Mouse (Mus musculus) gastrocnemius, postnatal 4 days (tissue): ENCODE measurements around the gene Cenpu. TPM values are rescaled to one million over a fixed set of nuclear protein-coding genes. Genes with fewer than 3 reads are reported as not detected.
"Not testable (repeated sequence)": the region's sequence is repeated elsewhere in the genome, so short reads cannot be mapped to it uniquely, and the experiment has no call there.

ENCODE experiments used
- DNase-seq, 2 experiments: peaks; one replicate each; pipeline ENCODE4 v3.0.0; 2021 to 2022; ENCODE audit warnings: low spot score in 2 of 2, mixed read lengths in 2 of 2
- total RNA-seq, 2 experiments: library from RNA; stranded (reverse); gene quantifications; 2 replicates each; pipeline ENCODE4 v1.2.3; 2021

The Cenpu gene
- total RNA-seq, 2 experiments from 2014 or later, result 4.4 to 4.8 TPM

DNA sequence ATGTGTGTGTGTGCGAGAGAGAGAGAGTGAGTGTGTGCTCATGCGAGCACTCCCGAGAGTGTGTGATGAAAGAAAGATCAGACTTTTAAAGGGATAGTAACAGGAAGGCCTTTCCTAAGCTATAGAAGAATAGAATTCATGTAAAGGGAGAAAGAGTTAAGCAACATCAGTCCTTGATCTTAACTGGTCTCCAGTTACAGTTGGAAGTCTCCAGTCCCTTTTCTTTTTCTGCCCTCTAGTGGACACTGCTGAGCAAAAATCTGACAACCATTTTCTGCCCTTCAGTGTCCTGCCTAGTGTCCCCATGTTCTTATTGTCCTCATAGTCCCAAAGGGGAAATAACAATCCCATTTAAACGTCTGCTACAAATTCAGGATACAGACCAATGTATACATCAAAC is 4.6 kb upstream of the Cenpu start:
- peak in 1 of 2 experiments; percentile 35 for DNase-seq

DNA sequence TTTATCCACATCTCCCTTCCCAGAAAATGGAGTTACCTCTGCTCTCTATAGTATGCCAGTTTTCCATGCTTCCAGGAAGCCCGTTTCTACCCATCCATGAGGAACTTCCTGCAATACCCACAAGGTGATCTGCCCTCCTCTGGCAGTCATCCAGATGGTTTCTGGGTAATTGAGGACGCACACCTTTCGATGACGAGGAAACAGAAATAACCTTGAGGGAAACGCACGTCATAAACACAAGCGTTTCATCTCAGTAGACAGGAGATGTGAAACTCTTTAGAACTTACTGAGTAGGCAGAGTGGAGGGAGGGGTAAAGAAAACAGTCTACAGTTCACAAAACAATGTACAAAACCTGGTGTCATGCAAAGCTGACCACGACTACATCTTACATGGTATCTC is 1.8 kb upstream of the Cenpu start:
- DNase-seq, result no peak

- DNase-seq, result no peak
These were observed 799 bp upstream of the Cenpu start for GRCm38 (mm10) chr8:46551029-46551428.

- no peak for DNase-seq
These were observed 575 bp downstream of the Cenpu start for GRCm38 (mm10) chr8:46552441-46552765.

GRCm38 (mm10) chr8:46559428-46559827 is 7.6 kb downstream of the Cenpu start:
- DNase-seq, result peak in 1 of 2 experiments; percentile 41

DNA sequence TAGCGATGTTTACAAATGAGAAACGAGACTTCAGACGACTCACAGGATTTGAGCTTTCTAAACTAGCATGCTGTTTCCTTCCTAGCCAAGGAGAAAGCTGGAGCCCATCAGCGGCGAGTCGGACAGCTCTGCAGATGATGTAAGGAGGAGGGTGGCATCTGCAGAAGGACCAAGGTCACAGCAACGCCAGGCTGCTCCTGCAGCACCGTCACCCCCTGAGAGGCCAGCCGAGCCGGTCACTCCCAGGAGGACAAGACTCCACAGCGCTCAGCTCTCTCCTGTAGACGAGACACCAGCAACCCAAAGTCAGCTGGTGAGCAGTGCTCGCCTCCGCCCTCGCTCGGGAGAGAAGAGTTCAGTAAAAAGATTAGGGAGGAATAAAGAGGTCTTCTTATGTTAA is 10.5 kb downstream of the Cenpu start:
- DNase-seq, result no peak

DNA sequence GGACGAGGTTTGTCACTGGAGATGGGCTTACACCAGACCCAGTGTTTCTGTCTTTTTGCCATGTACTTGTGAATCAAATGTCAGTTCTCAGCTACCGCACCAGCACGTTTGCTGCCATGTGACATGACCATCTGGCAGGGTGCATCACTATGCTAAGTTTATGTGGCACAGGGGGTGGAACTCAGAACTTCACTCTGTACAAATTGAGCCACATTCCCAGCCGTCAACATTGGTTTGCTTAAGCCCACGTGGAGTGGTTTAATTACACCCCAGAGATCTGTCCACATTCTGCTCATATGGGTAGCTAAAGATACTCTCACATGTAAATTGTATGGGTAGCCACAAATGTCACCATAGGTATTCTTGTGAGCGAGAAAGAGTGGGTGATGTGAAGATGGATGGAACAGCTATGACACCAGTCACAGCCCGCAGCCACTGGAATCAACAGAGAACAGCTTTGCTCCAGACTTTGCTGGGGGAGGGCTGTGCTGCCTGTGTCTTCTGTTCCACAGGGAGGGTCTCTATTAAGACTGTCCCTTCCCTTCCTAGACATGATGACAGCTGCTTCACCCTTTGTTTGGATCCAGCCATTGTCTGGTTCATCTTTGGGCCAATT is 15.2 kb downstream of the Cenpu start:
- no peak for DNase-seq

DNA sequence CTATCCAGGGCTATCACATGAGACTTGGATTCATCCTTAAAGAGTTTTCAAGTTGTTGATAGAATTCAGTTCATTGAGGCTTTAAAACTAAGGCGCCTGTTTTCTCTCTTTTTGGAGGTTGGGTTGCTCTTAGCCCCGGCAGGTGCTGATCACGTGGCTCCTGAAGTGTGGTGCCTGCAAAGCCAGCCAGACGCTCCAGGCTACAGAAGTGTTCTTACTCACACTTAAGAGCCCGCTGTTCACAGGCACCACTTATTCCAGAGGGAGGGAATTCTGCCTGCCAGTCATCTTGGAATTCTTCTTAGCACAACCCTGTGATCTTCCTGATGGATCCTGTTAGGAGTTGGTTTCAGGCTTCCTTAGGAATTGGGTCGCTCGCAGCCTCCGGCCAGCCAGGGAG is 16.1 kb downstream of the Cenpu start:
- DNase-seq, result no peak

- DNase-seq, result no peak
These were observed 17.1 kb downstream of the Cenpu start for GRCm38 (mm10) chr8:46568942-46569341.

DNA sequence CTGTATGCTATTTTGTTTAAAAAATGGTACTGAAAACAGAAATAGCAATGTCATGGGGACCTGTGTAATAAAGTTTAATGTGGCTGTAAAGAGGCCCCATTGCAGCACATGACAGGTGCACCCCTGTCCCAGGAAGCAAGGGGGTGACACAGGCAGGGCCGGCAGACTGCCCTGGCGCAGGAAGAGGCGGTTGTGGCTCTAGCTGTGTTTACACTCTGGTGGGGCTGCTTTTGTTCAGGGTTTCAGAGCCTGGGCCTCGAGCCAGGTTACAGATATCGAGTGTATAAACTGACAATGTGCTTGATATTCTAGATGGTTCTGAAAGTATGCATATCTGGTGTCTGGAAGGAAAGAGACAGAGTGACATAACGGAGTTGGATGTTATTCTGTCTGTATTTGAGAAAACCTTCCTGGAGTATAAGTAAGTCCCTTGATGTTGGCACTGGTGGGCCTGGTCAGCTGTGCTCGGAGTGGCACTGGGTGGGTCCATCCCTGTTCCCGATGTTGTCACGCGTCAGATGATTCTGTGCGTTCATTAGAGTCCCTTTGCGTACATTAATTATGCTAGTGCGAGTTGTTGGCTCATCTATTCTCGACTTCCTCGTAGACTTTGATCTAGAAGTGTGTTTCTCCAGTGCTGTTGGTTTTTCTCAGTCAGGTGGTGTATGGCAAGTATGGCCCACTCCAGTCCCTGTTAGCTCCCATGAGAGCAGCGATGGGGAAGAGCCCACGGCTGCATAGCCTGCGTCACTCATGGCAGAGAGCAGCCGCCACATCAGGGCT is 18.0 kb downstream of the Cenpu start:
- no peak for DNase-seq

DNA sequence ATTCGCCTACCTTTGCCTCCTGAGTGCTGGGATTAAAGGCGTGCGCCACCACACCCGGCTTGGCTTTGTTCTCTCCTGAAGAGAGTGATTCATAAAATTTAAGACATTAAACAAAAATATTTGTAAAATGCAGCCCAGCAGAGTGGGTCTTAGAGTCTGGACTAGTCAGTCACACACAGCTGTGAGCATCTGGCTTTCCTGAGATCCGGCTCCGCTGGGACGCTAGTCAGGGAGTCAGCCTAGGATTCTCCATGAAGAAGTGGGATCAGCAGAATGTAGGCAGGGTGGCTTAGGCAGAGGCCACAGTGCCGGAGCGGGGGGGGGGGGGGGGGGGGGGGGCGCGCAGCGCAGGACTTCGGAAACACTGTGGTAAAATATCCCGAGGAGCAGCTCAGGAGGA is 18.8 kb downstream of the Cenpu start:
- DNase-seq, result no peak

- DNase-seq, result no peak
These were observed 21.6 kb downstream of the Cenpu start for GRCm38 (mm10) chr8:46573446-46573845.

DNA sequence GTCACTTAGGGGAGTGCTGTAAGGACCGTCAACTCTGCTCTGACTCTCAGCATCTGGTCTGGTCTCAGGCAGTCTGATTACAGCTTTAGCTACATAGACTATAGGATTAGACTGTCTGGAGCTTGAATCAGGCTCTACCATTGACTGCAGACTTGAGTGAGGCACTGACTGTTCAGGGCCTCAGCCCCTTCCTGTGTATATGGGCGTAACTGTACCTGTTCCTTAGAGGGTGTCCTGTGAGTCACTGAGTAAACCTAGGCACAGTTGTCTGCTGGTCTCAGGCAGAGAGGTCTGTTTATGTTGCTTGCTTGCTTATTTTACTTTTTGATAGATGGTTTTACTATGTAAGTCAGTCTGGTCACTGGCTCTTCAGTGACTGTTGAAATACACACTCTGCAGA is 22.1 kb downstream of the Cenpu start:
- no peak for DNase-seq

GRCm38 (mm10) chr8:46578794-46579193 is 27.0 kb downstream of the Cenpu start:
- no peak for DNase-seq

DNA sequence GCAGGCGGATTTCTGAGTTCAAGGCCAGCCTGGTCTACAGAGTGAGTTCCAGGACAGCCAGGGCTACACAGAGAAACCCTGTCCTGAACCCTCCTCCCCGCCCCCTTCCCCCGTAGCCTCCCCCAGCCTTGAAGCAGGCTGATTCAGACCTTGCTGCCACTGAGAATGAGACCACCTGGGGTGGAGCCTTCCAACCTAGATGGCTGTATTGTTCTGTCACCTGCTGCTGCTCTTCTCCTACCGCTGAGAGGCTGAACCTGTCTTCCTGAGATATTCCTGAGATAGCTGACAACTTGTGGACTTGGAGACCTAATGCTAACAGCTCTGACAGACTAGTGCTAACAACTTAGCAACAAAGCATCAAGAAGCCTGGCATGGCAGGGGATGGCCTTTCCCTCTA is 32.5 kb downstream of the Cenpu start:
- not testable (repeated sequence) for DNase-seq

DNA sequence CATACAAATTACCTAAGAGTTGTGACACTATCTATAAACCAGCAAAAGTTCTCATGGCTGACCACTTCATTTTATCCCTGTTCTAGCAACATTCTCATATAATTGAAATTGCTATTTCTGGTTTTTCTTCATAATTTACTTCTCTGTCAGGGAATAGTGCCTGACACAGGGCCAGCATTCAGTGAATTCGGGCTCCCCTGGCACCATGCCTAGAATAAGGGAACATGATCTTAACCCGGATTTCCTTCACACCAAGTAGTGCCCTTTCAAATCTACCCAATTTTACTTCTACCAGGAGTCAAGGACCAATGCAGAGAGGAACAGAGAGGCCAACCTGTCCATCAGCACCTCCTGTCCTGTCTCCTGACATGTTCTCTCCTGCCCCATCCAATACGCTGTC is 33.7 kb downstream of the Cenpu start:
- no peak for DNase-seq

DNA sequence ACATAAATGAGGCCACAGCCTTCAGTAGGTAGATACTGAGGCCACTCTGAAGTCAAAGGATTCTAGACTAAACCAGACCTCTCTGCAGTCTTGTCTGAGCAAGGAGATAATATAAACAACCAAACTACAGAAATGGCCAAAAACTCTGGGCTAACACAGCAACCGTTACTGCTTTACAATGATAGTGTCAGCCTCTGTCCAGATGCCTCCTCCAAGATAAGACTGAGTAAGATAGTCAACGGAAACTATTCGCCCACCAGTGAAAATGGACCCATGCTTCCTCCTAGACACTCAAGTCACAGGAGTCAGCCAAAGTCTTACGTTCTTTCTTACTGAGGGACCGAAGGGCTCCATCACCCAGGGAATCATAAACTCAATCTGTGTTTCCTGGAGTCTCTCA is 36.1 kb downstream of the Cenpu start:
- DNase-seq, result no peak

DNA sequence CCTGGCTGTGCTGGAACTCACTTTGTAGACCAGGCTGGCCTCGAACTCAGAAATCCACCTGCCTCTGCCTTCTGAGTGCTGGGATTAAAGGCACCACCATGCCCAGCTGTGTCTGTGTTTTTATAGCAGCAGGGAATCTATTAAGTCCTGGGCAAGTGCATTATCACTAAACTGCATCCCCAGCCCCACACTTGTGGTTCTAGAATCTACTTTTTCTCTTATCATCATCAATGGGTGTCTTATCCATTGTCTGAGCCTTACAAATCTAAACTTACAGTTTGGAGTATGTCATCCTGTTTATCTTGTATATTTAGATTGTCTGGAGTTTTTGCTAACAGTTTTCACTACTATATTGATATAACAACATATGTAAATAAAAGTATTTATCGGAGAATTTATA is 36.8 kb downstream of the Cenpu start:
- DNase-seq, result no peak

- DNase-seq, result no peak
These were observed 41.2 kb downstream of the Cenpu start for GRCm38 (mm10) chr8:46593067-46593466.

DNA sequence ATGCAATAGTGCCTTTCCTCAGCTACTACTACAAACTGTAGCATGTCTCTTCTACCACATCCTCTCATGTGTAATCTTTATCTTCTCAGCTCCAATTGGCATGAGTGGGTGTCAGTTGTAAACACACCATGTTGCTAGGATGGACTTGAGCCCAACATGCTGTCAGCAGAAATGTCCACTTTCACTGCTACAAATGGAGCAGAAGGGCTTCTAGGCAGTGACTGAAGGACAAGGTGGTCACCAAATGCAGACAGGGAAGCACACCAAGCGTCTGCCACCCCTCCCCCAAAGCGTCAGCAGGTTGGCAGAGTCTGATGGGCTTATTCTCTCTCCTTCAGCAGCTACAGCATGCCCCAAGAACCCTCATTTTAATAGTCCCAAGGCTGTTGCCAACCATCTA is 41.9 kb downstream of the Cenpu start:
- DNase-seq, result no peak

GRCm38 (mm10) chr8:46595593-46595992 is 43.8 kb downstream of the Cenpu start:
- DNase-seq, result no peak

DNA sequence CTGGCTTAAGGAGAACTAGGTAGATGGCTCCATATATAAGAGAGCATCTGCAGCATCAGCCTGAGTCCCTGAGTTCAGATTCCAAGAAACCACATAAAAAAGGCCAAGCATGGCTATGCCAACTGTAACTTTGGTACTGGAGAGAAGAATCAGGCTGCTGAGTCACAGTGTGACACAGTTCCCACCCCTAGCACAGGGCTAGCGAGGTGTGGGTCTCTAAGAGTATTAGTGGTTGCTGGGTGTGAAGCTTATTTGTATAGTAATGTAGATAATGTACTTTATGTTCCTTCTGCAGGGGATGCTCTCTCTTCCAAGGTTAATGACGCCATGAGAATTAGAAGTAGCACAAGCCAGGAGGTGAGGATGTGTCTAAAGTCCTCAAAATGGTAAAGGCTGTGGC is 44.7 kb downstream of the Cenpu start:
- no peak for DNase-seq

GRCm38 (mm10) chr8:46597411-46597810 is 45.6 kb downstream of the Cenpu start:
- no peak for DNase-seq
